Mouse (Mus musculus) c-Kit-positive CD71-negative TER-119-negative erythroid progenitor cells, embryonic 14.5 days (primary cell): ENCODE measurements around the gene Calcb.

ENCODE experiments used
- DNase-seq: peaks from one replicate; pipeline ENCODE4 v3.0.0-alpha.2; 2013; ENCODE audit warnings: low read depth

Gene Calcb

DNA sequence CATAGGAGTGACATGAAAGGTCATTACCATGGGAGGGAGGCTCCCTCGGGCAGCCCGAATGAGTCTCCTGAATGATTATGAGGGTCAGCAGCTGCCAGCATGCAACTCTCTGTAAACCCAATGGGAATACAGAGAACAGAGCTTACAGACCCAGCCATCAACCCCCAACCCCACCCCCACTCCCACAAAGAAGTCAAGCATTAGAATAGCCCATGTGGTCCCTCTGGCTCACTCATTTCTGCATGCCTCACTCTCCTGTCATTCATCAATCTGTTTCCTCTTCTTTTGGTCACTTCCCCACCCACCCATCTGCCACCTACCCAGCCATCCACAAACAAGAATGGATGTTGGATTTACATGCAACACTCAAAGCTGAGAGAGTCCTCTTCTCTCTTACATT, 35.0 kb downstream of the Calcb start:
- DNase-seq, result no peak

DNA sequence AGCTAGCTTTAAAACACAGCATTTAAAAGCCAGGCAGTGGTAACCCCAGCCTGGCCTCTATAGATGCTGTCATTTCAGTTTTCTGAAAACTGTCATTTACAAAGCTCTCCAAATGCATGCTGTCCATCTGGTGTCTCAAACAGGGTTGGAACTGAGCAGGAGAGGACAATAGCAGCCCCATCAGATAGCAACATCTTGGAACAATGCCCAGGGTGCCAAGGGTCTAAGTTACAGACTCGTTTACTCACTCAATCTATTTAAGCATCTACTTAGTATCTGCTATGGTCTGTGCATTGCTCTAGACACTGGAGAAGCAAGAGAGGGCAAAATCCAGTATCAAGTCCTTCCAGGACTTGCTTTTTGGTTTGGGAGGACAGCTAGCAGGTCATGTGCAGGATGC, 35.8 kb downstream of the Calcb start:
- no peak for DNase-seq

DNA sequence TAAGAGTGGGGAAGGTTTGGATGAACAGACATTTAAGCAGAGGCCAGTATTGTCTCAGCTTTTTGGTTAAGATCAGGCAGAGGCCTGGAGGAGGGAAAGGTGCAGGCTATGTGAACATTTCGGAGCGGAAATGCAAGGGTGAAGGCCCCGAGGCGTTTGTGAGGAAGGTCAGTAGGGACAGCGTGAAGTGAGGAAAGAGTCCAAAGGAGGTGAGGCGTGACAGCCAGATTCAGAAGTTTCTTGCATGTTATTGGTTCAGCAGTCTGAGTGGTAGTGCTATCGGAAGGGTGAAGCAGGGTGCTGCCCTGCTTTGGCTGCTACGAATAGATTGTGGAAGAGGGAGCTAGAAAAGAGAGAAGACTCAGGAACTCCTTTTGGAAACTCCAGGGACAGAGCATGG, 36.2 kb downstream of the Calcb start:
- no peak for DNase-seq

- no peak for DNase-seq
Observed at GRCm38 (mm10) chr7:114762660-114763059, 44.2 kb downstream of the Calcb start.

- DNase-seq, result no peak
Observed at GRCm38 (mm10) chr7:114765273-114765672, 46.8 kb downstream of the Calcb start.

DNA sequence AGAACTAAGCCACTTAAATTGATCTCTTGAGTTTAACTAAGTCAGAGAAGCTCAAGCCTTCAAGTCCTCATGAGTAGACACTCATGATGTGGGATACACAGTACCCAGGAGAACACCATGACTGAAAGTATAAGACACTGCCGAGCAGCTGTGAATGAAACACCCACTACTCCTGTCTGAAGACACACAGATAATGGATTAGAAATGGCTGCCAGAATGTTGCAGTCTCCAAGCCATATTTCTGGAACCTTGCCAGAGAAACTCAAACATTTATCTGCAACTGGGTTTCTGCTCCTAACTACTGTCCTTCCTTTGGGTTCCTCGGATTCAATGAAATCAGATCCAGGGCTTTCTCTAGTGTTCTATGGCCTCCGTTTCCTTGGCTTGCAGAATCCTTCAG, 48.1 kb downstream of the Calcb start:
- DNase-seq, result no peak

- DNase-seq, result no peak
Observed at GRCm38 (mm10) chr7:114768516-114768915, 50.1 kb downstream of the Calcb start.

GRCm38 (mm10) chr7:114769041-114769440, 50.6 kb downstream of the Calcb start:
- no peak for DNase-seq

DNA sequence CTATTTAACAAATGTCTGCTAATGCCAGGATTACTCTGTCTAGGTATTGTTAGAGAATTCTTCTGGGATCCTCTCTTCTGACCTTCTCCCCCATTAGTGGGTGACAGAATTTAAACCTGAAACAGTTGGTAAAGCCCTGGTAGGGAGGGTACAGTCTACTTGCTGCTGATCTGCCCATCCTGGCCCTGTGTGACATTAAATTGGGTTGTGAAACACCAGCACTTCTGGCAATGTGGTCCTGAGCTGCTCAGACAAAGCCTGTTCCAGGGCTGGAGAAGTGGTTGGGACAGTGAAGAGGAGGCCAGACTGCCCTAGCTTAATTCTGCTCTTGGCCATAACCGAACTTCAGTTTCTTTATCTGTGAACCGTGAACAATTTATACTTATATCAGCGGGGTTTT, 52.1 kb downstream of the Calcb start:
- DNase-seq, result no peak

DNA sequence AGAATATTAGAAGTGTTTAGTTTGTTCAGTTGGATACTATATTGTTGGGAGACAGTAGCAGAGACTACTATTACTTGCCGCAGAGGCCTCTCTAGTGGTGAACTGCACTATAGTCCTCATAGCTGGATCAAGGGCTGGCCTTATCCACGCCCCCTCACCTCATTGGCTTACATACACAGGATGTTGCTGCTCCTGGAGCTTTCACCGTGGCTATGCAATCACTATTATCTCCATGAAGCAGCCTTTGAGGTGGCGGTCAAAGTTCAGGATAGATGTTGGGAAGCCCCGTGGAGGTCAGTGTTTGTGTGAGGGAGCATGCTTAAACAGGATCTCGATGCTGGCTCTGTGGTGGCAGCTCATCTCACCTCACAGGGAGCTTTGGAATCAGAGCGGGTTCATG, 53.4 kb downstream of the Calcb start:
- no peak for DNase-seq
